Mouse (Mus musculus) heart, embryonic 15.5 days (tissue): ENCODE data around the gene Slc35g2. TPM values are rescaled to one million over a fixed set of nuclear protein-coding genes. Genes with fewer than 3 reads are reported as not detected.

Experiments
- ATAC-seq: fragments of 200-750 bp; cut with Nextera tagmentation; replicated peaks from 2 replicates; pipeline ENCODE4 v1.8.0; 2017; ENCODE audit warnings: low read depth, moderate TSS enrichment; ENCODE audit not compliant: insufficient number of reproducible peaks, insufficient read depth, low FRiP score
- H3K27ac ChIP-seq: fragments of 300-500 bp; sonication (generic); 2 replicates; pipeline ENCODE4 v1.5.1; 2015; ENCODE audit warnings: mild to moderate bottlenecking, inconsistent platforms
- H3K27me3 ChIP-seq: fragments of 300-500 bp; sonication (generic); 2 replicates; pipeline ENCODE4 v1.6.1; 2015; ENCODE audit warnings: inconsistent platforms
- H3K36me3 ChIP-seq: fragments of 300-500 bp; sonication (generic); 2 replicates; pipeline ENCODE4 v1.6.1; 2015; ENCODE audit warnings: mild to moderate bottlenecking, inconsistent platforms
- H3K4me1 ChIP-seq: fragments of 300-500 bp; sonication (generic); replicated peaks from 2 replicates; pipeline ENCODE4 v1.6.1; 2015; ENCODE audit warnings: inconsistent platforms
- H3K4me2 ChIP-seq: fragments of 300-500 bp; sonication (generic); 2 replicates; pipeline ENCODE4 v1.6.1; 2015; ENCODE audit warnings: inconsistent platforms, mild to moderate bottlenecking, moderate library complexity
- H3K4me3 ChIP-seq: fragments of 300-500 bp; sonication (generic); 2 replicates; pipeline ENCODE4 v1.5.1; 2015; ENCODE audit warnings: mild to moderate bottlenecking, inconsistent platforms
- H3K9ac ChIP-seq: fragments of 300-500 bp; sonication (generic); 2 replicates; pipeline ENCODE4 v1.6.1; 2015; ENCODE audit warnings: mild to moderate bottlenecking, inconsistent platforms
- H3K9me3 ChIP-seq: fragments of 300-500 bp; sonication (generic); replicated peaks from 2 replicates; pipeline ENCODE4 v1.6.1; 2016; ENCODE audit warnings: inconsistent platforms
- WGBS: fragments of 180-500 bp; shearing (Covaris S2); methylation state at CpG from one replicate; pipeline ENCODE4 v1.1.7; 2015; ENCODE audit warnings: mixed read lengths; 5-methylcytosine and 5-hydroxymethylcytosine counted together
- polyA plus RNA-seq: library from polyadenylated mRNA; unstranded; fragments of >200 nt; fragmentation: Nextera tagmentation; extraction: Ambion mirVana; gene quantifications from 2 replicates; pipeline ENCODE4 v1.2.1, GENCODE M21; 2015

Slc35g2 gene
- polyA plus RNA-seq, 1 experiment from 2014 or later: 9.0 TPM

DNA sequence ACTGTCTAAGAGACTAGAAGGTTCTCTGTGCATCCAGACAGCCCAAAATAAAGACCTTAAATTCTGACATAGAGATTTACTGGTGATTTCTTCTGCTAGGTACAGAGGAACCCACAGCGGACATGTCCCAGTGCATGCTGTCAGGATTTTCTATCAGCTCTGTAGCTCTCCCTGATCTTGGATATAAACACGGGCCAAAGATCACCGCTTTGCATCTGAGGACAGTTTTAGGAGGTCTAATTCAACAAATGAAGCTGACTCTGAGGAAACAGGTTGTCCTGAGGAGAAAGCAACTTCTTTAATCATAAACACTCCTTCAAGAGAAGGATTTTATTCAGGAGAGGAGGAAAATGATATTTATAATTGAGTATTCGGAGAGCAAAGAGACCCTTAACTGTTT is 13.1 kb upstream of the Slc35g2 start:
- Histone ChIP-seq H3K4me1 (peaks cover 23% of the 10 kb centered on the region), H3K27ac (no peak overlapping the region), H3K36me3 (no peaks in the 10 kb centered on the region), H3K4me3 (no peak overlapping the region), H3K27me3 (no peaks in the 10 kb centered on the region), H3K4me2 (no peak overlapping the region), H3K9me3 (no peaks in the 10 kb centered on the region), H3K9ac (no peak overlapping the region)
- WGBS: 82% methylated on average over 4 of the region's 4 CpGs
- ATAC-seq: no peak

- Histone ChIP-seq H3K4me3 (no peak overlapping the region), H3K9ac (no peak overlapping the region), H3K4me2 (peak overlapping the region; percentile 23; the same call in 1 of the 2 replicates), H3K27ac (peak overlapping the region; percentile 57), H3K36me3 (no peaks in the 10 kb centered on the region), H3K4me1 (peaks cover 23% of the 10 kb centered on the region), H3K27me3 (no peaks in the 10 kb centered on the region), H3K9me3 (no peaks in the 10 kb centered on the region)
- ATAC-seq: peak; percentile 58; the same call in 1 of the 2 replicates
- WGBS: 49% methylated on average over 13 of the region's 13 CpGs
Observed at GRCm38 (mm10) chr9:100582883-100583575, 12.1 kb upstream of the Slc35g2 start.

DNA sequence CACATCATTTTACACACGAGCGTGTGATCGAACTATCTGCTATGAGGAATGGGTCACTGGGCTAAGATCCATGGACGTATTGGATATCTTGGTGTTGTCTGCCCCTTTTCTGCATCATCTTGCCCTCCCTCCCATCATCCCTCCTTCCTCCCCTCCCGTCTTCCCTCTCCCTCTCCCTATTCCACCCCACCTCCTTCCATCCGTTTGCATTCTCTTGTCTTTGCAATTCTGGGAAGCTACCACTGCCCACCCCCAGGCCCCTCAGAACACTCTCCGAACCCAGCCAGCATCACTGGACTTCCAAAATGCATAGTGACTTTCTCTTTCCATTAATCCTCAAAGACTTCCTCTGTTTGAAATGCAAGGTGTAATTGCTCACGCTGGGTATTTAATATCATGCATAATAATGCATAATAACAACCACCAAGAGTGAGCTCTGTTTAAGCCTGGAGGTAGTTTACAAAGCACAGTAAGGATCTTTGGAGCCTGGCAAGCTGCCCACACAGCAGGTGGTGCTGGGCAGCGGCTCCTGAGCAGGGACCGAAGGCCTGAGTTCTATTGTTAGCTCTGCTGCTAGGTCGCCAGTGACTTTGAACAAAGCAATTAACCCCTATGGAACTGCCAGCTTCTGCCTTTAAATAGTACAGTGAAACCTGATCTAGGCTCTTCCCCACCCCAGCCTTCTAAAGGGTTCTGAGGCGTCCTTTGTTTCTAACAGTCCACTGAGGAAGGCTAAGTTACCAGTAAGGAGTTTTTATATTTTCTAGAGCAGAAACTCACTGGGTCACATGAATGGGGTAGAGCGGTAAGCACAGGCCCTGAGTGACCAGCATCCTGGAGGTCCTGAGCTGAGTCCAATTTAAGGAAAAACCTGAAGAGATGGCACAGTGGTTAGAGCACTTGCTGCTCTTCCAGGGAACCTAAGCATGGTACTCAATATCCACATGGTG is 10.9 kb upstream of the Slc35g2 start:
- no peak overlapping the region for H3K9ac ChIP-seq
- 45% methylated on average over 13 of the region's 13 CpGs for WGBS
- peak; percentile 77 for ATAC-seq
- peaks cover 23% of the 10 kb centered on the region for H3K4me1 ChIP-seq
- H3K27me3 ChIP-seq: no peaks in the 10 kb centered on the region
- no peaks in the 10 kb centered on the region for H3K36me3 ChIP-seq
- no peaks in the 10 kb centered on the region for H3K9me3 ChIP-seq
- H3K4me2 ChIP-seq: peak overlapping the region; percentile 32; the same call in 1 of the 2 replicates
- no peak overlapping the region for H3K4me3 ChIP-seq
- H3K27ac ChIP-seq: peak overlapping the region; percentile 87

GRCm38 (mm10) chr9:100580196-100580740 is 9.4 kb upstream of the Slc35g2 start:
- no peak for ATAC-seq
- Histone ChIP-seq H3K4me2 (no peak overlapping the region), H3K9me3 (no peaks in the 10 kb centered on the region)

GRCm38 (mm10) chr9:100573942-100574341 is 3.1 kb upstream of the Slc35g2 start:
- no peak overlapping the region for H3K4me2 ChIP-seq
- no peak overlapping the region for H3K9ac ChIP-seq
- no peaks in the 10 kb centered on the region for H3K9me3 ChIP-seq
- no peak overlapping the region for H3K4me3 ChIP-seq
- ATAC-seq: no peak
- WGBS: 37% methylated on average over 5 of the region's 5 CpGs
- H3K36me3 ChIP-seq: no peaks in the 10 kb centered on the region
- peaks cover 6% of the 10 kb centered on the region for H3K4me1 ChIP-seq
- no peaks in the 10 kb centered on the region for H3K27me3 ChIP-seq
- no peak overlapping the region for H3K27ac ChIP-seq

More at GRCm38 (mm10) chr9:100580196-100580740, 9.4 kb upstream of the Slc35g2 start:
- Histone ChIP-seq H3K4me1 (peaks cover 23% of the 10 kb centered on the region), H3K4me3 (no peak overlapping the region), H3K36me3 (no peaks in the 10 kb centered on the region), H3K27me3 (no peaks in the 10 kb centered on the region), H3K27ac (no peak overlapping the region), H3K9ac (no peak overlapping the region)
- WGBS: 61% methylated on average over 20 of the region's 20 CpGs

DNA sequence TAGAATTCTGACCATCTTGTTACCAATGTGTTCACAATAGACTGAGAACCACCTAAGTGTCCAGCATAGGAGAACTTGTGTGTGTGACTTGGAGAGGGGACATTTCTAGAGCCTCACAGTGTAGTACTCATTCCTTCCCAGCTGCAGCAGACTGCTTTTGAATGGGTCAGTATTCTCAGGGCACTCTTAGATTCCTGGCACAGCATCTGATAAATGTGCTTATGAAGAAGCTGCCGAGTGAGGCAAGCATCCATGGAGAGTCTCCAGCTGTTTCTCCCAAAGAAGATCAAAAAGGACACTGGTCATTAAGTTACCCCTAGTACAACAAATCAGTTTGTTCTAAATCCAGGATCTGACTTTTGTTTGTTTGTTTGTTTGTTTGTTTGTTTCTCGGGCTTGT is 2.4 kb upstream of the Slc35g2 start:
- 57% methylated on average over 2 of the region's 2 CpGs for WGBS
- no peak for ATAC-seq
- H3K4me1 ChIP-seq: peaks cover 6% of the 10 kb centered on the region
- no peaks in the 10 kb centered on the region for H3K9me3 ChIP-seq
- no peak overlapping the region for H3K4me2 ChIP-seq
- H3K4me3 ChIP-seq: no peak overlapping the region
- no peaks in the 10 kb centered on the region for H3K27me3 ChIP-seq
- H3K27ac ChIP-seq: no peak overlapping the region
- H3K9ac ChIP-seq: no peak overlapping the region
- H3K36me3 ChIP-seq: no peaks in the 10 kb centered on the region

DNA sequence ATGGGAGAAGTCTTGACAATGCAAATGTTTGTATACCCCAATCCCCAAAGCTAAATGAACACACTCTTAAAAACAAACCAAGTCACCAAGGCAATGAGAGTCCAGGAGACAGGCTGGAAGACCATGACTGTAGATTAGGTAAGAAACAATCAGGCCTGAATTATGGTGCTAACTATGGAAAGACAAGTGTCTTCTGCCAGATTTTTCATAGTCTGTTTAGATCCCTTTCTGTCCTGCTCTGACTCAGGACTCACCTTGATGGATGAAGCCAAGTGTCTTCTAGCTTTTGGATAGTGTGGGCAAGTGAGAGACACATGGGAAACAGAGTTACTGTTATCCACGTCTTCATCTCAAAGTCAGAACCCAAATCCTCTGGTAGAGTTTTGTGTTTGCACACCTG is 621 bp upstream of the Slc35g2 start:
- Histone ChIP-seq H3K4me3 (peak overlapping the region; percentile 64), H3K27me3 (no peaks in the 10 kb centered on the region)

GRCm38 (mm10) chr9:100569798-100570625 is 878 bp downstream of the Slc35g2 start:
- Histone ChIP-seq H3K27me3 (no peaks in the 10 kb centered on the region), H3K9ac (peak overlapping the region; percentile 65), H3K27ac (0 out of 2 replicates have a peak overlapping the region, but pooled peaks have one; percentile 46), H3K4me2 (peak overlapping the region; percentile 88), H3K4me3 (peak overlapping the region; percentile 64), H3K9me3 (no peaks in the 10 kb centered on the region), H3K36me3 (no peaks in the 10 kb centered on the region), H3K4me1 (peaks cover 6% of the 10 kb centered on the region)
- ATAC-seq: peak; percentile 76
- 5% methylated on average over 32 of the region's 32 CpGs for WGBS

More for the DNA sequence above, 621 bp upstream of the Slc35g2 start:
- WGBS: 52% methylated on average over 1 of the region's 1 CpGs
- peak overlapping the region; percentile 88; the same call in 1 of the 2 replicates for H3K4me2 ChIP-seq
- H3K36me3 ChIP-seq: no peaks in the 10 kb centered on the region
- H3K9me3 ChIP-seq: no peaks in the 10 kb centered on the region
- no peak for ATAC-seq
- peaks cover 6% of the 10 kb centered on the region for H3K4me1 ChIP-seq
- H3K9ac ChIP-seq: no peak overlapping the region
- no peak overlapping the region for H3K27ac ChIP-seq

GRCm38 (mm10) chr9:100560251-100560890 is 10.5 kb downstream of the Slc35g2 start:
- H3K4me1 ChIP-seq: no peaks in the 10 kb centered on the region
- no peak overlapping the region for H3K4me2 ChIP-seq
- no peaks in the 10 kb centered on the region for H3K36me3 ChIP-seq
- no peak for ATAC-seq
- 86% methylated on average over 10 of the region's 10 CpGs for WGBS
- H3K4me3 ChIP-seq: no peak overlapping the region
- H3K27me3 ChIP-seq: no peaks in the 10 kb centered on the region
- no peaks in the 10 kb centered on the region for H3K9me3 ChIP-seq
- H3K27ac ChIP-seq: no peak overlapping the region
- H3K9ac ChIP-seq: no peak overlapping the region

- no peaks in the 10 kb centered on the region for H3K27me3 ChIP-seq
- no peak for ATAC-seq
- H3K27ac ChIP-seq: no peak overlapping the region
- no peak overlapping the region for H3K4me2 ChIP-seq
- no peaks in the 10 kb centered on the region for H3K36me3 ChIP-seq
- H3K9ac ChIP-seq: no peak overlapping the region
- no peak overlapping the region for H3K4me3 ChIP-seq
- no peaks in the 10 kb centered on the region for H3K4me1 ChIP-seq
- no peaks in the 10 kb centered on the region for H3K9me3 ChIP-seq
Observed at GRCm38 (mm10) chr9:100558991-100559390, 11.9 kb downstream of the Slc35g2 start.
